Mouse (Mus musculus) liver, embryonic 16.5 days (tissue): ENCODE measurements around the gene Tgm7. TPM values are rescaled to one million over a fixed set of nuclear protein-coding genes. Genes with fewer than 3 reads are reported as not detected.
A peak's percentile ranks its signal among the peaks of the same experiment; 100 is the strongest.
"Not testable (repeated sequence)": the region's sequence is repeated elsewhere in the genome, so short reads cannot be mapped to it uniquely, and the experiment has no call there.

ENCODE experiments used
- ATAC-seq: fragments of 200-750 bp; cut with Nextera tagmentation; 2 replicates; pipeline ENCODE4 v1.8.0; 2017; ENCODE audit warnings: low read depth, mild to moderate bottlenecking, moderate number of reproducible peaks, moderate library complexity
- H3K27ac ChIP-seq: fragments of 300-500 bp; sonication (generic); 2 replicates; pipeline ENCODE4 v1.5.1; 2014; ENCODE audit warnings: mild to moderate bottlenecking, low read length
- H3K27me3 ChIP-seq: fragments of 300-500 bp; sonication (generic); 2 replicates; pipeline ENCODE4 v1.6.1; 2014; ENCODE audit warnings: low read depth, low read length, mixed read lengths; ENCODE audit not compliant: control insufficient read depth, insufficient read depth
- H3K36me3 ChIP-seq: fragments of 300-500 bp; sonication (generic); 2 replicates; pipeline ENCODE4 v1.6.1; 2014; ENCODE audit warnings: mild to moderate bottlenecking; ENCODE audit not compliant: control insufficient read depth, insufficient read depth
- H3K4me1 ChIP-seq: fragments of 300-500 bp; sonication (generic); 2 replicates; pipeline ENCODE4 v1.6.1; 2014; ENCODE audit warnings: low read depth, low read length, mixed read lengths; ENCODE audit not compliant: control insufficient read depth
- H3K4me2 ChIP-seq: fragments of 300-500 bp; sonication (generic); 2 replicates; pipeline ENCODE4 v1.6.1; 2014; ENCODE audit warnings: low read depth, low read length, mixed read lengths
- H3K4me3 ChIP-seq: fragments of 300-500 bp; sonication (generic); 2 replicates; pipeline ENCODE4 v1.5.1; 2014; ENCODE audit warnings: low read depth, mild to moderate bottlenecking, low read length
- H3K9ac ChIP-seq: fragments of 300-500 bp; sonication (generic); 2 replicates; pipeline ENCODE4 v1.6.1; 2014; ENCODE audit warnings: low read depth, low read length
- H3K9me3 ChIP-seq: fragments of 300-500 bp; sonication (generic); replicated peaks from 2 replicates; pipeline ENCODE4 v1.6.1; 2016; ENCODE audit warnings: low read length; ENCODE audit not compliant: control insufficient read depth
- WGBS: fragments of 180-500 bp; shearing (Covaris S2); extraction: QIAGEN DNeasy Blood & Tissue Kit; methylation state at CpG from one replicate; pipeline ENCODE4 v1.1.7; 2014; ENCODE audit not compliant: insufficient replicate concordance; 5-methylcytosine and 5-hydroxymethylcytosine counted together
- polyA plus RNA-seq: library from polyadenylated mRNA; unstranded; fragments of >200 nt; fragmentation: Nextera tagmentation; extraction: Ambion mirVana; gene quantifications from 2 replicates; pipeline ENCODE4 v1.2.1, GENCODE M21; 2015

Gene Tgm7
- polyA plus RNA-seq, 1 experiment from 2014 or later, result not detected

- Histone ChIP-seq H3K27me3 (no peaks in the 10 kb centered on the region; the same call in 1 of the 2 replicates), H3K9me3 (no peaks in the 10 kb centered on the region), H3K9ac (no peak overlapping the region), H3K4me1 (peaks cover 3% of the 10 kb centered on the region), H3K4me3 (no peak overlapping the region), H3K27ac (no peak overlapping the region), H3K36me3 (no peaks in the 10 kb centered on the region), H3K4me2 (no peak overlapping the region)
- no peak for ATAC-seq
- 50% methylated on average over 1 of the region's 1 CpGs for WGBS
Measured at GRCm38 (mm10) chr2:121132822-121133221, 23.2 kb upstream of the Tgm7 start.

GRCm38 (mm10) chr2:121128865-121129620 is 19.4 kb upstream of the Tgm7 start:
- ATAC-seq, result no peak
- H3K9me3 ChIP-seq, result no peaks in the 10 kb centered on the region

GRCm38 (mm10) chr2:121127536-121127935 is 17.9 kb upstream of the Tgm7 start:
- H3K9me3 ChIP-seq, result no peaks in the 10 kb centered on the region
- H3K4me2 ChIP-seq, result no peak overlapping the region
- no peak overlapping the region for H3K4me3 ChIP-seq
- H3K4me1 ChIP-seq, result no peaks in the 10 kb centered on the region
- H3K36me3 ChIP-seq, result no peaks in the 10 kb centered on the region
- H3K9ac ChIP-seq, result no peak overlapping the region
- H3K27ac ChIP-seq, result no peak overlapping the region
- no peaks in the 10 kb centered on the region; the same call in 1 of the 2 replicates for H3K27me3 ChIP-seq
- ATAC-seq, result no peak
- 47% methylated on average over 1 of the region's 1 CpGs for WGBS

More at GRCm38 (mm10) chr2:121128865-121129620, 19.4 kb upstream of the Tgm7 start:
- Histone ChIP-seq H3K4me2 (no peak overlapping the region), H3K4me3 (no peak overlapping the region), H3K27me3 (no peaks in the 10 kb centered on the region; the same call in 1 of the 2 replicates), H3K4me1 (no peaks in the 10 kb centered on the region), H3K9ac (no peak overlapping the region), H3K36me3 (no peaks in the 10 kb centered on the region), H3K27ac (no peak overlapping the region)
- 59% methylated on average over 9 of the region's 9 CpGs for WGBS

GRCm38 (mm10) chr2:121126302-121126701 is 16.7 kb upstream of the Tgm7 start:
- not testable (repeated sequence) for H3K27me3 ChIP-seq, H3K4me2 ChIP-seq, H3K9me3 ChIP-seq, ATAC-seq, H3K9ac ChIP-seq, H3K27ac ChIP-seq, H3K36me3 ChIP-seq, H3K4me1 ChIP-seq, H3K4me3 ChIP-seq
- 67% methylated on average over 5 of the region's 5 CpGs for WGBS

GRCm38 (mm10) chr2:121119260-121119659 is 9.7 kb upstream of the Tgm7 start:
- Histone ChIP-seq H3K4me2 (no peak overlapping the region), H3K27ac (no peak overlapping the region), H3K9ac (no peak overlapping the region), H3K27me3 (no peaks in the 10 kb centered on the region), H3K9me3 (no peaks in the 10 kb centered on the region), H3K4me3 (no peak overlapping the region), H3K4me1 (no peaks in the 10 kb centered on the region), H3K36me3 (no peaks in the 10 kb centered on the region)
- no peak for ATAC-seq
- WGBS, result 64% methylated on average over 3 of the region's 3 CpGs

- no peaks in the 10 kb centered on the region for H3K4me1 ChIP-seq
- 73% methylated on average over 2 of the region's 2 CpGs for WGBS
Measured at GRCm38 (mm10) chr2:121115418-121115817, 5.8 kb upstream of the Tgm7 start.

GRCm38 (mm10) chr2:121105940-121106339 is 3.7 kb downstream of the Tgm7 start:
- no peak overlapping the region for H3K4me2 ChIP-seq
- H3K4me1 ChIP-seq, result no peaks in the 10 kb centered on the region
- no peak overlapping the region for H3K27ac ChIP-seq
- H3K27me3 ChIP-seq, result no peaks in the 10 kb centered on the region
- H3K36me3 ChIP-seq, result no peaks in the 10 kb centered on the region
- ATAC-seq, result peak; percentile 70; the same call in 1 of the 2 replicates
- H3K9ac ChIP-seq, result no peak overlapping the region
- H3K9me3 ChIP-seq, result no peaks in the 10 kb centered on the region
- H3K4me3 ChIP-seq, result no peak overlapping the region

More at GRCm38 (mm10) chr2:121115418-121115817, 5.8 kb upstream of the Tgm7 start:
- Histone ChIP-seq H3K4me2 (no peak overlapping the region), H3K9ac (no peak overlapping the region), H3K27ac (no peak overlapping the region), H3K9me3 (no peaks in the 10 kb centered on the region), H3K4me3 (no peak overlapping the region), H3K36me3 (no peaks in the 10 kb centered on the region), H3K27me3 (0 out of 2 replicates have a peak, but pooled peaks cover 3% of the 10 kb centered on the region)
- no peak for ATAC-seq

GRCm38 (mm10) chr2:121102051-121102450 is 7.5 kb downstream of the Tgm7 start:
- ATAC-seq, result 0 out of 2 replicates have a peak, but pooled peaks have one; percentile 24

GRCm38 (mm10) chr2:121089751-121090150 is 19.8 kb downstream of the Tgm7 start:
- Histone ChIP-seq H3K4me3 (no peak overlapping the region), H3K4me2 (no peak overlapping the region), H3K36me3 (no peaks in the 10 kb centered on the region), H3K9me3 (no peaks in the 10 kb centered on the region), H3K27me3 (peaks cover 2% of the 10 kb centered on the region), H3K27ac (no peak overlapping the region), H3K4me1 (no peaks in the 10 kb centered on the region), H3K9ac (no peak overlapping the region)
- ATAC-seq, result no peak
- 51% methylated on average over 4 of the region's 4 CpGs for WGBS

More at GRCm38 (mm10) chr2:121102051-121102450, 7.5 kb downstream of the Tgm7 start:
- no peaks in the 10 kb centered on the region for H3K9me3 ChIP-seq
- no peaks in the 10 kb centered on the region for H3K4me1 ChIP-seq
- no peaks in the 10 kb centered on the region for H3K27me3 ChIP-seq
- no peaks in the 10 kb centered on the region for H3K36me3 ChIP-seq
- H3K27ac ChIP-seq, result no peak overlapping the region
- 0 out of 2 replicates have a peak overlapping the region, but pooled peaks have one; percentile 8 for H3K4me2 ChIP-seq
- no peak overlapping the region for H3K4me3 ChIP-seq
- H3K9ac ChIP-seq, result no peak overlapping the region
- 16% methylated on average over 9 of the region's 9 CpGs for WGBS
